8 mouse cellular contexts compared by ENCODE assay signal in the genomic region with DNA sequence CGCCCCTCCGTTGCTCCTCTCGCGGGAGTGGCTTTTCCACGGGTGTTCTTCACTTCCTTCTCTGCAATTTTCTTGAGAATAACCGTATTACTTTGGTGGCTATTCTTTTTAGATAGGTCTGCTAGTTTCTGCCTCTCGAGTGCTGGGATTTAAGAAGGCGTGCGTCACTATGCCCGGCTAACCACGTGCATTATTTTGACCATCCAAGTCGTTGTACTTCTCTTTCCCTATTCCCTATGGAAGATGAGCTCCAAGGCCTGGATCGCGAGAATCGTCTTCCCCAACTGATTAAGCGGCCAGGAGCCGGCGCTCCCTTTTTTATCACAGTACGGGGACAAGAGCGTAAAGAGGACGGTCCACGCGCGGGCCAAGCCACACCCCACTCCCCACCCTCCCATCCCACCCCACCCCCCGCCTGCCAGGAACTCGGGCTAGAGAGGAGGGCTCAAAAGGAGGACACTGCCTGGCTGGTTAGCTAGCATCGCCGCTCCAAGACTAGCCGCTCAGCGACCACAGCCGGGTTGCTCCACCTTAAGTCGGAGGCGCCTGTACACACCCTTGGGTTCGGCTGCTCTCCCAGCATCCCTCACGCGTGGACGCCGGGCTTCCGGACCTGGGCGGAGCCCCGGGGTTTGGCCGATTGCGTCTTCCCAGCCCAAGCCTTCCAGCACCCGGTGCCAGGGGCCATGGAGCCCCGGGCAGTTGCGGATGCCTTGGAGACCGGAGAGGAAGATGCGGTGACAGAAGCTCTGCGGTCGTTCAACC. TPM values are rescaled to one million over a fixed set of nuclear protein-coding genes. Genes with fewer than 3 reads are reported as not detected.
DNase-seq lines count a peak whose midpoint lies in the region; ATAC-seq and TF ChIP-seq lines count a peak whose summit lies in the region.

TSS of gene Ric8a (plus strand) at position 173 of the 765 bp plus-strand sequence.

- H3K4me3 ChIP-seq in ES-E14 (ENCODE audit: insufficient read depth in 1 of 2, low read depth in 1 of 2, low read length in 2 of 2, poor library complexity in 1 of 2, severe bottlenecking in 1 of 2): peak within 1 kb of the TSS; percentile 80 to 83
- H3K4me3 ChIP-seq in forebrain, embryonic 15.5 days: peak within 1 kb of the TSS; percentile 68
- H3K4me3 ChIP-seq in liver, embryonic 16.5 days (ENCODE audit: low read depth, low read length): peak within 1 kb of the TSS; percentile 88
- H3K4me3 ChIP-seq in neural tube, embryonic 12.5 days: peak within 1 kb of the TSS; percentile 80

- WGBS in forebrain, embryonic 15.5 days: under 1% methylated on average over 50 of the region's 50 CpGs
- WGBS in large intestine, adult 2 months: under 1% methylated on average over 50 of the region's 50 CpGs
- under 1% methylated on average over 49 of the region's 50 CpGs for WGBS in liver, embryonic 16.5 days (ENCODE audit: insufficient replicate concordance)
- WGBS in neural tube, embryonic 12.5 days: under 1% methylated on average over 50 of the region's 50 CpGs

- ATAC-seq in forebrain, embryonic 15.5 days (replicated peaks): peak; percentile 81
- ATAC-seq in liver, embryonic 16.5 days (ENCODE audit: low read depth): peak; percentile 83
- peak; percentile 75 for ATAC-seq in neural tube, embryonic 12.5 days (ENCODE audit: low FRiP score, low read depth)

- peak within 1 kb of the TSS; percentile 90 for H3K27ac ChIP-seq in ES-E14 (ENCODE audit: insufficient read depth, low read depth, low read length, poor library complexity, severe bottlenecking)
- H3K27ac ChIP-seq in forebrain, embryonic 15.5 days (replicated peaks): peak within 1 kb of the TSS; percentile 92
- peak within 1 kb of the TSS; percentile 99 for H3K27ac ChIP-seq in liver, embryonic 16.5 days (ENCODE audit: low read length)
- H3K27ac ChIP-seq in neural tube, embryonic 12.5 days: peak within 1 kb of the TSS; percentile 69

- H3K36me3 ChIP-seq in ES-E14 (ENCODE audit: control insufficient read depth, insufficient read depth, low read length, poor library complexity, severe bottlenecking): peaks cover 47% of the 10 kb centered on the region
- peaks cover 39% of the 10 kb centered on the region for H3K36me3 ChIP-seq in forebrain, embryonic 15.5 days
- H3K36me3 ChIP-seq in liver, embryonic 16.5 days (ENCODE audit: control insufficient read depth, insufficient read depth): peaks cover 31% of the 10 kb centered on the region
- H3K36me3 ChIP-seq in neural tube, embryonic 12.5 days: peaks cover 60% of the 10 kb centered on the region

- H3K4me2 ChIP-seq in forebrain, embryonic 15.5 days (replicated peaks): peak within 1 kb of the TSS; percentile 86
- H3K4me2 ChIP-seq in liver, embryonic 16.5 days (ENCODE audit: low read depth, low read length): peak within 1 kb of the TSS; percentile 98
- H3K4me2 ChIP-seq in neural tube, embryonic 12.5 days (replicated peaks): peak within 1 kb of the TSS; percentile 97

- intact Hi-C loops in heart, postnatal 14 days (cut with DNase I): loop anchor here (1.0 to 5.0 kb wide), 3 partner anchors 24 to 315 kb away; partner anchors contain the start of genes Pgghg, Psmd13 and Rnh1

- peaks cover 8 to 30% of the 10 kb centered on the region in 2 experiments; a peak in 2 of 4 replicates for H3K4me1 ChIP-seq in ES-E14 (ENCODE audit: control insufficient read depth in 2 of 2, insufficient read depth in 2 of 2, low read length in 2 of 2, poor library complexity in 1 of 2)
- peaks cover 32% of the 10 kb centered on the region for H3K4me1 ChIP-seq in forebrain, embryonic 15.5 days
- peaks cover 32% of the 10 kb centered on the region for H3K4me1 ChIP-seq in liver, embryonic 16.5 days (ENCODE audit: control insufficient read depth, low read depth, low read length)
- peaks cover 38% of the 10 kb centered on the region for H3K4me1 ChIP-seq in neural tube, embryonic 12.5 days

- H3K9ac ChIP-seq in ES-E14 (ENCODE audit: insufficient read depth, low read depth, low read length, poor library complexity, severe bottlenecking): peak within 1 kb of the TSS; percentile 91
- H3K9ac ChIP-seq in forebrain, embryonic 15.5 days (replicated peaks): peak within 1 kb of the TSS; percentile 78
- peak within 1 kb of the TSS; percentile 94 for H3K9ac ChIP-seq in liver, embryonic 16.5 days (ENCODE audit: low read depth, low read length)
- peak within 1 kb of the TSS; percentile 94 for H3K9ac ChIP-seq in neural tube, embryonic 12.5 days

- in situ Hi-C loops in ES-E14 (cut with MboI; ENCODE audit: low sequenced_read_pairs in 2 of 2, unreplicated experiment in 2 of 2): no loop called here

- no peaks in the 10 kb centered on the region for H3K27me3 ChIP-seq in forebrain, embryonic 15.5 days
- no peaks in the 10 kb centered on the region for H3K27me3 ChIP-seq in liver, embryonic 16.5 days (ENCODE audit: control insufficient read depth, insufficient read depth, low read depth, low read length)
- H3K27me3 ChIP-seq in neural tube, embryonic 12.5 days (replicated peaks): no peaks in the 10 kb centered on the region

- no peak for DNase-seq in ES-E14 (ENCODE audit: low read depth, low spot score)
- peak; percentile 89 for DNase-seq in cerebellum, adult 11-12 months
- DNase-seq in heart, postnatal 14 days: peak; percentile 91 to 92
- peak; percentile 73 for DNase-seq in large intestine, adult 2 months (ENCODE audit: low read depth, low spot score)
- peak; percentile 85 for DNase-seq in telencephalon, adult 2 months (ENCODE audit: low read depth, low spot score)

- H3K9me3 ChIP-seq in ES-E14 (ENCODE audit: control insufficient read depth, insufficient read depth, low read depth, low read length): no peaks in the 10 kb centered on the region
- H3K9me3 ChIP-seq in forebrain, embryonic 15.5 days: no peaks in the 10 kb centered on the region
- H3K9me3 ChIP-seq in liver, embryonic 16.5 days (replicated peaks; ENCODE audit: control insufficient read depth, low read length): no peaks in the 10 kb centered on the region
- H3K9me3 ChIP-seq in neural tube, embryonic 12.5 days: no peaks in the 10 kb centered on the region

TF ChIP-seq in ES-E14, 5 proteins besides CTCF, POLR2A, EP300 and RAD21:
- no peak for TF ChIP-seq MAFK (IDR thresholded peaks at IDR 0.05; ENCODE audit: insufficient read depth, low read depth, low read length)
- TF ChIP-seq ZNF384 (IDR thresholded peaks at IDR 0.05; ENCODE audit: low read depth, low read length): no peak
- TF ChIP-seq CHD2 (IDR thresholded peaks at IDR 0.05; ENCODE audit: low read depth, low read length): 0 out of 2 replicates have a peak, but pooled peaks have one; percentile 53
- no peak for TF ChIP-seq ZC3H11A (IDR thresholded peaks at IDR 0.05; ENCODE audit: borderline replicate concordance, low read depth, low read length)
- no peak; the same call in 1 of the 2 replicates for TF ChIP-seq HCFC1 (IDR thresholded peaks at IDR 0.05; ENCODE audit: borderline replicate concordance, insufficient read depth, low read length)

RNA-seq across cellular contexts. Expression of gene Ric8a, which starts in this region (rescaled TPM):
- total RNA-seq in ES-E14 (2012; rRNA removed): 60.5 and 90.0 TPM in 2 replicates
- 91.2 and 96.9 TPM in 2 replicates for polyA plus RNA-seq in forebrain, embryonic 15.5 days (2015; fragmentation: Nextera tagmentation; extraction: Ambion mirVana)
- total RNA-seq in heart, postnatal 14 days (2021): 10 to 100 TPM; 23.7 to 24.5 TPM
- 93.2 and 103 TPM in 2 replicates for polyA plus RNA-seq in large intestine, adult 2 months (2012; rRNA removed)
- polyA plus RNA-seq in liver, embryonic 16.5 days (2015; fragmentation: Nextera tagmentation; extraction: Ambion mirVana): 21.2 and 21.5 TPM in 2 replicates
- 89.1 and 94.8 TPM in 2 replicates for polyA plus RNA-seq in neural tube, embryonic 12.5 days (2016; fragmentation: Nextera tagmentation; extraction: Ambion mirVana)
